Mouse (Mus musculus): ENCODE measurements around the gene Tnfaip8l3. TPM values are rescaled to one million over a fixed set of nuclear protein-coding genes. Genes with fewer than 3 reads are reported as not detected.

Tnfaip8l3 gene
- polyA plus RNA-seq, 1 experiment, result not detected

DNA sequence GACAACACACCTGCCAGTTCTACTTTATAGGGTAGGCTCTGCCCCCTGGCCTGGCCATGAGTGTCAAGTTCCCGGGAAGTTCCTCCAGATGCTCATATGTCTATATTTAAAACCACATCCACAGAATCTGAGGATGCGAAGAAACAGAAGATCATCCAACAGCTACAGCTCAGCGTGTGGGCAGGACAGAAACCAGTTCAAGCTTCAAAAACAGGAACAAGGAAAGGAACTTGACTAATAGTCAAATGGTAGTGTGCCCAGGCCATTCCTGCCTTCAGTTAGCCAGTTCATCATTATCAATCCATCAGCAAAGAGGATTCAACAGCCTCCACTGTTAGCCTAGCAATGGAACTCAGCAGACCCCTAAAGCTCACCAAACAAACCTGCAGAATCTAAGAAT lies 4.5 kb downstream of the Tnfaip8l3 start:
- no peak for TF ChIP-seq MYOD1 (IDR thresholded peaks at IDR 0.05; ENCODE audit: control insufficient read depth in 1 of 3, insufficient read length in 2 of 3, low read depth in 2 of 3)
- no peak for TF ChIP-seq SRF (IDR thresholded peaks at IDR 0.05; ENCODE audit: control insufficient read depth, insufficient read length, low read depth)
- no peak for TF ChIP-seq POLR2AphosphoS2 (IDR thresholded peaks at IDR 0.05; ENCODE audit: insufficient read length, low read depth)
- no peak for TF ChIP-seq REST (IDR thresholded peaks at IDR 0.05; ENCODE audit: insufficient read depth, insufficient read length)
- no peak for TF ChIP-seq MYOG (IDR thresholded peaks at IDR 0.05; ENCODE audit: control insufficient read depth in 1 of 3, insufficient read depth in 1 of 3, insufficient read length in 2 of 3, low read depth in 2 of 3)
- TF ChIP-seq TCF12 (IDR thresholded peaks at IDR 0.05; ENCODE audit: insufficient read depth, poor library complexity, severe bottlenecking), result no peak
- no peak for TF ChIP-seq TCF3 (IDR thresholded peaks at IDR 0.05; ENCODE audit: insufficient read length, low read depth)
- TF ChIP-seq CEBPB (IDR thresholded peaks at IDR 0.05; ENCODE audit: insufficient read depth, poor library complexity, severe bottlenecking), result no peak
- no peak for TF ChIP-seq USF1 (IDR thresholded peaks at IDR 0.05; ENCODE audit: low read depth)
- TF ChIP-seq MAX (IDR thresholded peaks at IDR 0.05; ENCODE audit: low read depth), result no peak
- TF ChIP-seq E2F4 (IDR thresholded peaks at IDR 0.05; ENCODE audit: insufficient read depth), result no peak
- TF ChIP-seq POLR2A (IDR thresholded peaks at IDR 0.05; ENCODE audit: insufficient read length, low read depth), result no peak
- Histone ChIP-seq H3K79me2 (ENCODE audit: control insufficient read depth, insufficient read depth) (no peaks in the 10 kb centered on the region), H3K4me2 (ENCODE audit: low read depth) (no peak overlapping the region), H3ac (ENCODE audit: control insufficient read depth, insufficient read length) (no peak overlapping the region), H3K36me3 (ENCODE audit: control insufficient read depth, insufficient read depth) (no peaks in the 10 kb centered on the region), H3K4me3 (no peak overlapping the region), H3K27me3 (ENCODE audit: control insufficient read depth, insufficient read depth, insufficient read length) (no peaks in the 10 kb centered on the region)

DNA sequence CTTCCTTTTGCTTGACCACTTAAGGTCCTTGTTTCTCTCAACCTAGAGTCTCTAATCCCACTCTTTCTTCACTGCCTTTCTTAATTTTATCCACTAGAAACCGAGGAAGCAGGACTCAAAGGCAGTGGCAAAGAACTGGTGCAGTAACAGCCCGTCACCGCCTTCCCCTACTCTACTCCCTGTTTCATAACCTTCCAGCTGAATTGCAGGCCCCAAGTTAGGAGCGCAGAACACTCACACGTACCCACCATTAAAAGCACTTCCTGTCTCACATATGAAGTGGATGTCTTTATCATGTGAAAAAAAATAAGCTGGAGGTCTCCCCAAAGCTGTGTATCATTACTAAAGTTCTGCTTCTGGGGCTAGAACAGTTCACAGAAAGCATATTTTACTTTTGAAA lies 6.5 kb downstream of the Tnfaip8l3 start:
- TF ChIP-seq USF1 (IDR thresholded peaks at IDR 0.05; ENCODE audit: low read depth) (no peak), SRF (IDR thresholded peaks at IDR 0.05; ENCODE audit: control insufficient read depth, insufficient read length, low read depth) (no peak), MAX (IDR thresholded peaks at IDR 0.05; ENCODE audit: low read depth) (no peak), TCF12 (IDR thresholded peaks at IDR 0.05; ENCODE audit: insufficient read depth, poor library complexity, severe bottlenecking) (no peak), TCF3 (IDR thresholded peaks at IDR 0.05; ENCODE audit: insufficient read length, low read depth) (no peak), E2F4 (IDR thresholded peaks at IDR 0.05; ENCODE audit: insufficient read depth) (no peak), POLR2AphosphoS2 (IDR thresholded peaks at IDR 0.05; ENCODE audit: insufficient read length, low read depth) (no peak), POLR2A (IDR thresholded peaks at IDR 0.05; ENCODE audit: insufficient read length, low read depth) (no peak), MYOG (IDR thresholded peaks at IDR 0.05; ENCODE audit: control insufficient read depth in 1 of 3, insufficient read depth in 1 of 3, insufficient read length in 2 of 3, low read depth in 2 of 3) (no peak), REST (IDR thresholded peaks at IDR 0.05; ENCODE audit: insufficient read depth, insufficient read length) (no peak), MYOD1 (IDR thresholded peaks at IDR 0.05; ENCODE audit: control insufficient read depth in 1 of 3, insufficient read length in 2 of 3, low read depth in 2 of 3) (no peak), CEBPB (IDR thresholded peaks at IDR 0.05; ENCODE audit: insufficient read depth, poor library complexity, severe bottlenecking) (no peak)
- H3K36me3 ChIP-seq (ENCODE audit: control insufficient read depth, insufficient read depth), result no peaks in the 10 kb centered on the region
- H3K27me3 ChIP-seq (ENCODE audit: control insufficient read depth, insufficient read depth, insufficient read length), result no peaks in the 10 kb centered on the region
- no peak overlapping the region for H3ac ChIP-seq (ENCODE audit: control insufficient read depth, insufficient read length)
- no peak overlapping the region for H3K4me2 ChIP-seq (ENCODE audit: low read depth)
- H3K4me3 ChIP-seq, result no peak overlapping the region
- no peaks in the 10 kb centered on the region for H3K79me2 ChIP-seq (ENCODE audit: control insufficient read depth, insufficient read depth)

DNA sequence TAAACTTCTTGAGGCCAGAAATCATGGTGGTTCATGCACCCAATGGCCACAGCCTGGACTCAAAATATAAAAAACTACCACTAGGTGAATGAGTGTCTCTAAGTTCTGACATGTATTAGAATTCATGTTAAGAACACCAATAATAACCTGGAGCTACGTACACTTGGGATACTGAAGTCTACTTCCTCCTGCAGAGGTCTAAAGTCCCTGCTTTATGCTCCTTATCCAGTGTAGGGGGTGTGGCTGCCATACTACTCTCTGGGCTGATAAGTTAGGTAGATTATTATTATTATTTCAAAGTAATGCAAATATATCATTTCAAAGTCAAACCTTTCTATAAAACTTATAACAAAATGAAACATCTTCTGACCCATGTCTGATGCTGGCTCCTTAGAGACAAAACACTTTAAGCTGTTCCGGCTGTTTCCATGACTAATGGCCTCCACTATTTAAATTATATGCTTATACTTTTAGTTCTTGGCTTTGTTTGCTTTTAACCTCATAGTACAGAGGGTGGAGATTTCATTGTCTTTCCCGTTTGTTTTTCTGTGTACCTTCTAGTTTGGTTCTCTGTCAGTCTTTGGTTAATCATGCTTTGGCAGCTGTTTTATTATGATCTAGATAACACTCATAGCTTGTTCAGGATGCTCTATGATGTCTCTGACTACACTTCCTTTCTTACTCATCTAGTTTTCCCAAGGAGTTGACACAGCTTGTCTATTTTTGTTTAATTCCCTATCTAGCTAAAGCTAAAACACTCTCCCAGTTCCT lies 16.7 kb downstream of the Tnfaip8l3 start:
- Histone ChIP-seq H3K4me2 (ENCODE audit: low read depth) (no peak overlapping the region), H3ac (ENCODE audit: control insufficient read depth, insufficient read length) (no peak overlapping the region), H3K4me3 (no peak overlapping the region), H3K27me3 (ENCODE audit: control insufficient read depth, insufficient read depth, insufficient read length) (no peaks in the 10 kb centered on the region), H3K79me2 (ENCODE audit: control insufficient read depth, insufficient read depth) (no peaks in the 10 kb centered on the region), H3K36me3 (ENCODE audit: control insufficient read depth, insufficient read depth) (no peaks in the 10 kb centered on the region)
- no peak for TF ChIP-seq E2F4 (IDR thresholded peaks at IDR 0.05; ENCODE audit: insufficient read depth)
- no peak for TF ChIP-seq USF1 (IDR thresholded peaks at IDR 0.05; ENCODE audit: low read depth)
- no peak for TF ChIP-seq REST (IDR thresholded peaks at IDR 0.05; ENCODE audit: insufficient read depth, insufficient read length)
- no peak for TF ChIP-seq MYOD1 (IDR thresholded peaks at IDR 0.05; ENCODE audit: control insufficient read depth in 1 of 3, insufficient read length in 2 of 3, low read depth in 2 of 3)
- no peak for TF ChIP-seq MAX (IDR thresholded peaks at IDR 0.05; ENCODE audit: low read depth)
- TF ChIP-seq SRF (IDR thresholded peaks at IDR 0.05; ENCODE audit: control insufficient read depth, insufficient read length, low read depth), result no peak
- TF ChIP-seq POLR2AphosphoS2 (IDR thresholded peaks at IDR 0.05; ENCODE audit: insufficient read length, low read depth), result no peak
- TF ChIP-seq CEBPB (IDR thresholded peaks at IDR 0.05; ENCODE audit: insufficient read depth, poor library complexity, severe bottlenecking), result no peak
- no peak for TF ChIP-seq POLR2A (IDR thresholded peaks at IDR 0.05; ENCODE audit: insufficient read length, low read depth)
- TF ChIP-seq TCF12 (IDR thresholded peaks at IDR 0.05; ENCODE audit: insufficient read depth, poor library complexity, severe bottlenecking), result no peak
- no peak for TF ChIP-seq TCF3 (IDR thresholded peaks at IDR 0.05; ENCODE audit: insufficient read length, low read depth)
- TF ChIP-seq MYOG (IDR thresholded peaks at IDR 0.05; ENCODE audit: control insufficient read depth in 1 of 3, insufficient read depth in 1 of 3, insufficient read length in 2 of 3, low read depth in 2 of 3), result no peak

DNA sequence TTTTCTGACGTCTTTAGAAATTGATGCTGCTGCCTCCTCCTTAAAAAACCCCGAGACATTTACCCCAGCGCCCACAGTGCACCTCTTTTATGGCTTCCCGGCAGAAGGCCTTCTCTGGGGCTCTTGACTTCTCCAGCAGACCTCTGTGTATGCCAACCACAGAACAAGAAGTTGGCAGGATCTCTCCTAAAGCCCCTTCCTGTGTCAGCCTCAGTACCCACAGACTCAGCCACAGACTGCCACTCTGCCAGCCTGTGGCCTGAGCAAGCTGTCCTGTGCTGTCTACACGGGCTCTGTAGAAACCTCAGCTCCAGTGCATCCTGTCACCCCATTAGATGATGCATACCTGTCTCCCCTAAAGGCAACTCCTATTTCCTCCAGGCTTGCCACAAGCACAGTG lies 19.2 kb downstream of the Tnfaip8l3 start:
- TF ChIP-seq USF1 (IDR thresholded peaks at IDR 0.05; ENCODE audit: low read depth) (no peak), MYOD1 (IDR thresholded peaks at IDR 0.05; ENCODE audit: control insufficient read depth in 1 of 3, insufficient read length in 2 of 3, low read depth in 2 of 3) (no peak), TCF3 (IDR thresholded peaks at IDR 0.05; ENCODE audit: insufficient read length, low read depth) (no peak), TCF12 (IDR thresholded peaks at IDR 0.05; ENCODE audit: insufficient read depth, poor library complexity, severe bottlenecking) (no peak), MYOG (IDR thresholded peaks at IDR 0.05; ENCODE audit: control insufficient read depth in 1 of 3, insufficient read depth in 1 of 3, insufficient read length in 2 of 3, low read depth in 2 of 3) (no peak), CEBPB (IDR thresholded peaks at IDR 0.05; ENCODE audit: insufficient read depth, poor library complexity, severe bottlenecking) (no peak), SRF (IDR thresholded peaks at IDR 0.05; ENCODE audit: control insufficient read depth, insufficient read length, low read depth) (no peak), POLR2A (IDR thresholded peaks at IDR 0.05; ENCODE audit: insufficient read length, low read depth) (no peak), MAX (IDR thresholded peaks at IDR 0.05; ENCODE audit: low read depth) (no peak), REST (IDR thresholded peaks at IDR 0.05; ENCODE audit: insufficient read depth, insufficient read length) (no peak), POLR2AphosphoS2 (IDR thresholded peaks at IDR 0.05; ENCODE audit: insufficient read length, low read depth) (no peak), E2F4 (IDR thresholded peaks at IDR 0.05; ENCODE audit: insufficient read depth) (no peak)
- H3ac ChIP-seq (ENCODE audit: control insufficient read depth, insufficient read length), result no peak overlapping the region
- H3K79me2 ChIP-seq (ENCODE audit: control insufficient read depth, insufficient read depth), result no peaks in the 10 kb centered on the region
- H3K4me3 ChIP-seq, result no peak overlapping the region
- H3K27me3 ChIP-seq (ENCODE audit: control insufficient read depth, insufficient read depth, insufficient read length), result no peaks in the 10 kb centered on the region
- H3K4me2 ChIP-seq (ENCODE audit: low read depth), result no peak overlapping the region
- no peaks in the 10 kb centered on the region for H3K36me3 ChIP-seq (ENCODE audit: control insufficient read depth, insufficient read depth)

All from myocyte (in vitro differentiated cells).